Mouse (Mus musculus): ENCODE results near the gene Kcnn4. TPM values are rescaled to one million over a fixed set of nuclear protein-coding genes. Genes with fewer than 3 reads are reported as not detected.

The Kcnn4 gene
- 1.2 and 1.5 TPM in 2 replicates for polyA plus RNA-seq (2015; fragmentation: Nextera tagmentation; extraction: Ambion mirVana)

GRCm38 (mm10) chr7:24369731-24370541, at the start of gene Kcnn4:
Gene Kcnn4, plus strand, starts transcription at chr7:24370263.
- Histone ChIP-seq H3K4me3 (no peak within 1 kb of the TSS), H3K27ac (no peak within 1 kb of the TSS), H3K4me2 (no peak within 1 kb of the TSS), H3K4me1 (replicated peaks) (peaks cover 20% of the 10 kb centered on the region), H3K9ac (no peak within 1 kb of the TSS), H3K36me3 (no peaks in the 10 kb centered on the region), H3K9me3 (no peaks in the 10 kb centered on the region), H3K27me3 (no peaks in the 10 kb centered on the region)
- 44% methylated on average over 23 of the region's 23 CpGs for WGBS
- ATAC-seq (ENCODE audit: low FRiP score), result no peak

GRCm38 (mm10) chr7:24322593-24322992, 47.5 kb upstream of the Kcnn4 start:
- Histone ChIP-seq H3K27me3 (peaks cover 10% of the 10 kb centered on the region), H3K27ac (no peak overlapping the region), H3K4me2 (no peak overlapping the region), H3K36me3 (no peaks in the 10 kb centered on the region), H3K9ac (no peak overlapping the region), H3K9me3 (peaks cover 11% of the 10 kb centered on the region; the same call in 1 of the 2 replicates), H3K4me1 (replicated peaks) (peaks cover 15% of the 10 kb centered on the region), H3K4me3 (no peak overlapping the region)
- WGBS, result 81% methylated on average over 4 of the region's 4 CpGs
- no peak for ATAC-seq (ENCODE audit: low FRiP score)

- Histone ChIP-seq H3K4me2 (peak overlapping the region; percentile 53), H3K9ac (no peak overlapping the region), H3K27ac (peak overlapping the region; percentile 50; the same call in 1 of the 2 replicates), H3K9me3 (peaks cover 11% of the 10 kb centered on the region; the same call in 1 of the 2 replicates), H3K27me3 (peaks cover 1% of the 10 kb centered on the region; the same call in 1 of the 2 replicates), H3K4me3 (peak overlapping the region; percentile 30; the same call in 1 of the 2 replicates), H3K36me3 (no peaks in the 10 kb centered on the region), H3K4me1 (replicated peaks) (peaks cover 15% of the 10 kb centered on the region)
- no peak for ATAC-seq (ENCODE audit: low FRiP score)
- WGBS, result 88% methylated on average over 6 of the region's 6 CpGs
Observed at GRCm38 (mm10) chr7:24325197-24325596, 44.9 kb upstream of the Kcnn4 start.

GRCm38 (mm10) chr7:24325675-24326128, 44.4 kb upstream of the Kcnn4 start:
- 6% methylated on average over 13 of the region's 13 CpGs for WGBS
- Histone ChIP-seq H3K27me3 (no peaks in the 10 kb centered on the region), H3K9me3 (peaks cover 11% of the 10 kb centered on the region; the same call in 1 of the 2 replicates), H3K27ac (peak overlapping the region; percentile 50; the same call in 1 of the 2 replicates), H3K36me3 (no peaks in the 10 kb centered on the region), H3K9ac (peak overlapping the region; percentile 56), H3K4me1 (replicated peaks) (peaks cover 15% of the 10 kb centered on the region), H3K4me3 (peak overlapping the region; percentile 30), H3K4me2 (peak overlapping the region; percentile 53)
- ATAC-seq (ENCODE audit: low FRiP score), result peak; percentile 67; the same call in 1 of the 2 replicates

- peak; percentile 77 for ATAC-seq (ENCODE audit: low FRiP score)
- Histone ChIP-seq H3K9me3 (peaks cover 11% of the 10 kb centered on the region; the same call in 1 of the 2 replicates), H3K27ac (peak overlapping the region; percentile 50; the same call in 1 of the 2 replicates), H3K4me3 (peak overlapping the region; percentile 30), H3K4me1 (replicated peaks) (peaks cover 15% of the 10 kb centered on the region), H3K27me3 (no peaks in the 10 kb centered on the region), H3K36me3 (no peaks in the 10 kb centered on the region), H3K9ac (peak overlapping the region; percentile 56), H3K4me2 (peak overlapping the region; percentile 53)
- 35% methylated on average over 20 of the region's 20 CpGs for WGBS
Observed at GRCm38 (mm10) chr7:24326273-24327135, 43.6 kb upstream of the Kcnn4 start.

- Histone ChIP-seq H3K4me2 (no peak overlapping the region), H3K27me3 (no peaks in the 10 kb centered on the region), H3K27ac (no peak overlapping the region), H3K4me3 (no peak overlapping the region), H3K4me1 (replicated peaks) (peaks cover 15% of the 10 kb centered on the region), H3K36me3 (no peaks in the 10 kb centered on the region), H3K9me3 (peaks cover 11% of the 10 kb centered on the region; the same call in 1 of the 2 replicates), H3K9ac (no peak overlapping the region)
- WGBS, result 92% methylated on average over 14 of the region's 14 CpGs
- ATAC-seq (ENCODE audit: low FRiP score), result no peak
Observed at GRCm38 (mm10) chr7:24327281-24327975, 42.6 kb upstream of the Kcnn4 start.

GRCm38 (mm10) chr7:24333304-24333986, 36.6 kb upstream of the Kcnn4 start, which contains the start of gene Tescl:
Gene Tescl, minus strand, starts transcription at chr7:24333936.
- Histone ChIP-seq H3K36me3 (no peaks in the 10 kb centered on the region), H3K4me2 (no peak within 1 kb of the TSS), H3K9ac (no peak within 1 kb of the TSS), H3K27me3 (peaks cover 27% of the 10 kb centered on the region), H3K9me3 (no peaks in the 10 kb centered on the region), H3K4me1 (replicated peaks) (no peaks in the 10 kb centered on the region), H3K27ac (no peak within 1 kb of the TSS), H3K4me3 (no peak within 1 kb of the TSS)
- WGBS, result 55% methylated on average over 49 of the region's 49 CpGs
- no peak for ATAC-seq (ENCODE audit: low FRiP score)

- Histone ChIP-seq H3K4me1 (replicated peaks) (no peaks in the 10 kb centered on the region), H3K9me3 (0 out of 2 replicates have a peak, but pooled peaks cover 4% of the 10 kb centered on the region), H3K4me3 (no peak overlapping the region), H3K9ac (no peak overlapping the region), H3K27me3 (peaks cover 27% of the 10 kb centered on the region), H3K4me2 (no peak overlapping the region), H3K36me3 (no peaks in the 10 kb centered on the region), H3K27ac (no peak overlapping the region)
- WGBS, result 20% methylated on average over 5 of the region's 5 CpGs
- ATAC-seq (ENCODE audit: low FRiP score), result peak; percentile 66; the same call in 1 of the 2 replicates
Observed at GRCm38 (mm10) chr7:24335699-24336309, 34.3 kb upstream of the Kcnn4 start.

GRCm38 (mm10) chr7:24338241-24338640, 31.8 kb upstream of the Kcnn4 start:
- 0 out of 2 replicates have a peak, but pooled peaks cover 4% of the 10 kb centered on the region for H3K9me3 ChIP-seq
- H3K9ac ChIP-seq, result no peak overlapping the region
- no peak overlapping the region for H3K4me2 ChIP-seq
- H3K27ac ChIP-seq, result no peak overlapping the region
- no peak overlapping the region for H3K4me3 ChIP-seq
- H3K36me3 ChIP-seq, result no peaks in the 10 kb centered on the region
- 44% methylated on average over 2 of the region's 2 CpGs for WGBS
- peaks cover 20% of the 10 kb centered on the region for H3K27me3 ChIP-seq
- no peak for ATAC-seq (ENCODE audit: low FRiP score)
- H3K4me1 ChIP-seq (replicated peaks), result no peaks in the 10 kb centered on the region

GRCm38 (mm10) chr7:24343701-24344272, 26.3 kb upstream of the Kcnn4 start:
- no peak for ATAC-seq (ENCODE audit: low FRiP score)
- Histone ChIP-seq H3K9ac (no peak overlapping the region), H3K27ac (no peak overlapping the region; the same call in 1 of the 2 replicates), H3K4me2 (no peak overlapping the region), H3K4me1 (replicated peaks) (no peaks in the 10 kb centered on the region), H3K4me3 (no peak overlapping the region), H3K9me3 (0 out of 2 replicates have a peak, but pooled peaks cover 4% of the 10 kb centered on the region), H3K36me3 (no peaks in the 10 kb centered on the region), H3K27me3 (no peaks in the 10 kb centered on the region)
- WGBS, result 64% methylated on average over 7 of the region's 7 CpGs
